Mouse (Mus musculus) right cerebral cortex, postnatal 14 days (tissue): ENCODE measurements around the gene Gsx1.
A peak's percentile ranks its signal among the peaks of the same experiment; 100 is the strongest.

Source experiments
- DNase-seq: peaks from one replicate; pipeline ENCODE4 v3.0.0; 2022

Gene Gsx1

DNA sequence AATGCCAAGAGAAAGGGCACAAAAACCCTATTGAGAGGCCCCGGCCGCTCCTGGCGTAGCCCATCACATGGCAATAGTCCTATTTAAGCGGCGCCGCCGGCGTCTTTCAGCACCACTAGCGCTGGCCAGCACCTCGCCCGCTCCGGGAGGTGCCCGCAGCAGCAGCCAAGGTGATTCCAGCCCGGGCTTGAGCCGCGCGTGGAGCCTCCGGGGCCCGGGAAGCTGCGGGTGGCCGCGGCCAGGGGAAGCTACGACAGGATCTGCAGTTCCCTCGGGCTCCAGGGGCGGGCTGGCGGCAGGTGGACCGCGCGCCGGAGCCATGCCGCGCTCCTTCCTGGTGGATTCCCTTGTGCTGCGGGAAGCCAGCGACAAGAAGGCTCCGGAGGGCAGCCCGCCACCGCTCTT is at the start of gene Gsx1:
Gsx1 (plus strand) TSS at position 126 of the 405 bp plus-strand sequence.
- peak; percentile 45 for DNase-seq

DNA sequence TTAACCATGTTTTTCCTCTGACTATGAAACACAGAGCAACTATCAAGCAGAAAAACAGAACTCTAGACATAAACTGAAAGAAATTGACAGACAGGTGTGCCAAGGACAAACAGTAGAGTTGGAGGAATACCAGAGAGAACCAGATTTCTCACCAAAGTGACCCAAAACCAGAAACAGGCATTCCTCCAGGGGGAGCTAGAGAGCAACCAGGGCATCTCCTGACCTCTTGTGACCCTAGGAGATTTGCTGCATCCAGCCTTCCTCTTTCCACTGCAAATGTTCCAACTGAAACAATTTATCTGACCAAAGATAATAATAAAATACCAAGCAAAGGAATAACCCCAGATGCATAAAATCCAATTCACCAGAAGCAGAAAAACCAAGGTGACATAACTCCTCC is 41.2 kb upstream of the Gsx1 start:
- no peak for DNase-seq

GRCm38 (mm10) chr5:147154806-147155371 is 33.6 kb upstream of the Gsx1 start:
- DNase-seq = no peak

- DNase-seq = no peak
These were observed 32.9 kb upstream of the Gsx1 start for GRCm38 (mm10) chr5:147155449-147156133.

- DNase-seq = no peak
These were observed 32.1 kb upstream of the Gsx1 start for GRCm38 (mm10) chr5:147156376-147156775.

DNA sequence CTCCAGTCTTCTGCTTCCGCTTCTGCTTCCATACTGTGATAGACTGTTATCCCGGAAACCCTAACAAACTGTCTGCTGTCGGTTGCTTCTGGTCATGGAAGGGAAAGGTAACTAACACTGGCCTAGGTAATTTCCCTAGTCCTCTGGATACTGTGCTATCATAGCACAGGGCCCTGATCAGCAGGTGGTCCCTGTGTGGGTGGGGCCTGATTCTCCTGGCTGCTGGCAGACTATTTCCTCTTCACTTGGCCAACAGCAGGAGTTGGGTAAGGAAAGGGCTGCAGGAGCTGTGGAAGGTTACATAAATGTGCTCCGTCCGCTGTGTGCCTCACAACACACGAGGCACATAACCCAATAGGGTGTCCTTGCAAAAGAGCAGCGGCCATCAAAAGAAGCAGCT is 31.1 kb upstream of the Gsx1 start:
- no peak for DNase-seq

GRCm38 (mm10) chr5:147159320-147159719 is 29.2 kb upstream of the Gsx1 start:
- DNase-seq = no peak

GRCm38 (mm10) chr5:147159792-147160191 is 28.7 kb upstream of the Gsx1 start:
- DNase-seq = no peak

- no peak for DNase-seq
These were observed 23.4 kb upstream of the Gsx1 start for GRCm38 (mm10) chr5:147165060-147165459.

GRCm38 (mm10) chr5:147170088-147170487 is 18.4 kb upstream of the Gsx1 start:
- no peak for DNase-seq

DNA sequence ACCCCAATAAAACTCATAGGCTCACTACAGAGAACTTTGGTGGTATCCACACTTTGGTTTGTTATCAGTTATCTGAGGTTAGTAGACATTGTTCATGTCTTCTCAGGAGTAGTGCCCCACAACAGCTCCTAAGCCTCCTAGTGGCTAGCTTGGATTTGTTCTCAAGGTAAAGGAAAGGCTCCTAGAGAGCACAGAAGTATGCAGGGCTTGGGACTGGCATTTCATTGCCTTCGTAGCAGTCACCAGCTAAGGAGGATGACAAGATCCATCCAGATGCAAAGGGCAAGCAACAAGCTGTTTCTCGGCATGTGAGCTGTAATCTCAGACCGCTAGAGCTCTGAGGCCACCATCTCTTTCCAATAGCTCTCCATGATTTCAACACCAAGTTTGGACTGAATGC is 14.4 kb upstream of the Gsx1 start:
- DNase-seq = no peak

- DNase-seq = no peak
These were observed 3.2 kb upstream of the Gsx1 start for GRCm38 (mm10) chr5:147185174-147185915.

DNA sequence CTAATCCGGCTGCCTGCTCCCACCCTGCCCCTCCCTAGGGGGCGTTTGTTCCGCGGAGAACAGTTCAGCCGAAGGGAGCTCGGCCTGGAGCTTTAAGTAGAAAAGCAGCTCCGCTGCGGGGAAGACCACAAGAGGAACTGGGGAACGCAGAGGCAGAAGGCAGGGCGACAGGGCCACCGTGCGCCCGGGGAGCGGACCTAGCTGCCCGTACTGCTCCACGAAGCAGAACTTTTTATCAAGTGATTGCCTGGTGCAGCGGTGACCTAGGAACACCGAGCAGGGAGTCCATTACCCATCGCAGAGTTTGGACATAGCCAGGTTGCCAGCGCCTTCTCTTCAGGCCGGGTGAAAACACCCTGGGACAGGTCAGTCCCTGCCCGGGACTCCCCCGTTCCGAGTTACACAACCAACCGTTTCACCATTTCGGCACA is 2.5 kb upstream of the Gsx1 start:
- no peak for DNase-seq

GRCm38 (mm10) chr5:147186781-147187551 is 1.5 kb upstream of the Gsx1 start:
- DNase-seq = no peak

GRCm38 (mm10) chr5:147187552-147188170 is 835 bp upstream of the Gsx1 start:
- no peak for DNase-seq

DNA sequence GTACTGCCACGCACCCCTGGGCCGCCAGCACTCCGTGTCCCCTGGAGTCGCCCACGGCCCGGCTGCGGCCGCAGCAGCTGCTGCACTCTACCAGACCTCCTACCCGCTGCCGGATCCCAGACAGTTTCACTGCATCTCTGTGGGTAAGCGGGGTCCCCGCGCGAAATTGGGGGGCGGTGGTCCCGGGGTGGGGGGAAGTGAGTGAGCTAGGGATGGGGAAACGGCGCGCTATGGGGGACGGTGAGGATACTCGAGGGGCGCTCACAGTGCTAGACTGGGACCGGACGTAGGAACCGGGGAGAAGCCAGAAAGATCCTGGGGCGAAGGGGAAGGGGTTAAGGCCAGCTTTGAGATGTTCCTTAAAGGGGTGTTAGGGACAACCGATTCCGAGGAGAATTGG is 660 bp downstream of the Gsx1 start:
- no peak for DNase-seq

DNA sequence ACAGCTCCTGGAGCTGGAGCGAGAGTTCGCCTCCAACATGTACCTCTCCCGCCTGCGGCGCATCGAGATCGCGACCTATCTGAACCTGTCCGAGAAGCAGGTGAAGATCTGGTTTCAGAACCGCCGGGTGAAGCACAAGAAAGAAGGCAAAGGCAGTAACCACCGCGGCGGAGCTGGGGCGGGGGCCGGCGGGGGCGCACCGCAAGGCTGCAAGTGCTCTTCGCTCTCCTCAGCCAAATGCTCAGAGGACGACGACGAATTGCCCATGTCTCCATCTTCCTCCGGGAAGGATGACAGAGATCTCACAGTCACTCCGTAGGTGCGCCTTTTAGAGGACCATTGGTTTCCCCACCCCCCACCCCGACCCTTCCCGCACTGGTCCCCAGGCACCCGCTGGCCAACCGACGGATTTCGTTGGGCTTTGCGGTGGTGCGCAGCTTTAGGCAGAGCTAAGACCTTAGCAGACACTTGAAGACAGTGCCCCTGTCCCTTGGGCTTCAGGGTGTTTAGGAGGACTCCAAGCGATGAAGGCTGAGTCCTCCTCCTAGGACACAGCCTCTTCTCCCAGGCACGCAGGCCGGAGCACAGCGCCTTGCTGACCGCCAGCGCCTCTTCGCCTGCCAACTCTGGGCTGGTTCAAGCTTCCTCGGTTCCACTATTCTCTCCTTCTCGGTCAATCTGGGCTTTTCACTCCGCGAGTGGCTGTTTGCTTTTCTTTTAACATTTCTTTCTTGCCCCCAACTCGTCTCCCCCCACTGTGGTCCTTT is 1.5 kb downstream of the Gsx1 start:
- no peak for DNase-seq

DNA sequence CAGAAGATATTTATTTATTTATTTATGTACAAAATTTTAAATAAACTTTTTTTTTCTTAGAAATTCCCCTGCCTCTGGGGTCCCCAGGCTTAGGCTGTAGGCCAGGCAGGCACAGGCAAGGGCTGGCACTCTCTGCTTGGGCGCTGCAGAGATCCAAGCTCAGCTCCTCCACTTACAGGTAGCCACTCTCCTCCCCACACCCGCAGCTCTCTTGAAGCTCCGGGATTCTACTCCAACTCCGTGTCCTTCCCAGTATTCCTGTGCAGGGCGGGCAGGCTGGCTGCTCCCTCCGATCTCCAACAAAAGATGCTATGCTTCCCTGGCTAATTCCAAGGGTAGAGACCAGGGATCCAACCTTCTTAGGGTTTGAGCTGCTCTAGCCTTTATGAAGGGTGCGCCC is 2.4 kb downstream of the Gsx1 start:
- no peak for DNase-seq

DNA sequence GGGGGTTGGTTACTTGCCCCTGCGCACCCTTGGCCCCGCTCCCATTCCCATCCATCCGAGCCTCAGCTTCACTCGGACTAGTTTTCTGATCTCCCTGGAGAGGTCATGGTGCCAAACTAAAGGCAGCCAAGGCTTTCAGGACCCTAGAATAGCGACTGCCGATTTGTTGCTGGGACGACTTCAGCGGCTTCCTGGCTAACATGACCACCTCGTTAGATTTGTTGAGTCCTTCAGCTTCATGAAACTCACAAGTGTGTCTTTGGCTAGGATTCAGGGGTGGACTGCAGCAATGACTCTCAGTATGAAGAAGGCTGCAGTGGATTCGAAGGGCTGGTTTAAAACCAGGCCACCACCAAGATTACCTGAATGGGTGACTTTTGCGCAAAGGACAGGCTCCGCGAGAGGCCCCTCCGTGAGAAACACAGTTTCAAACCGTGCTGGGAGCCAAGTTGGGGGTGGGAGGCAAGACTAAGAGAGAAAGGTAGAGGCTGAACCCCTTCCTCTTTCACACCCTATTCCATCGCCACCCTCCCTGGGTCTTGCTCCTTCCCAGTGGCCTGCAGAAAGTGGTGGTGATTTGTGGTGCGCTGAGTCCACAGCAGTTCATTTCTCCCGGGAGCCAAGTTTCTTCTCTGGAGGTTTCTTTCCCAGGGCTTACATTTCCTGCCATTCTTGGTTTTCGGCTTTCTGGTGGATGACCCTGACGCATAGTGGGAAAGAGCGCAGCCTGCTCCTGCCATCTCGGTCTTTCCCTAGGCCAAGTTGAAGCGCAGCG is 3.5 kb downstream of the Gsx1 start:
- no peak for DNase-seq

DNA sequence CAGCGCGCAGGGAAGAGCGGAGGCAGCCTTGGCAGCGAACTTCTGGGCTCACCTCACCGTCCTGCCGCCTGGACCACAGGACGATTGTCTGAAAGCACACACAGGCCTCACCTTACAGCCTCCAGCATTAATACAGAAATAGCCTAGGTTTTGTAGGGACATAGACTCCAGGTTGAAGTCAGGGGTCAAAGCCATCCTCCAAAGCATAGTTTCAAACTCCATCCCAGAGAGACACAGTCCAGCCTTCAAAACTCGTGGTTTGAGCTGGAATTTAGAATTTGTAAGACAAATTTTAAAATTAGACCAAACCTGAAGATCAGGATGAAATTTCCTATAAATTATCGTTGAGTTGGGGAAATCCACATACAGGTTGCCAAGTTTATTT is 4.1 kb downstream of the Gsx1 start:
- no peak for DNase-seq

DNA sequence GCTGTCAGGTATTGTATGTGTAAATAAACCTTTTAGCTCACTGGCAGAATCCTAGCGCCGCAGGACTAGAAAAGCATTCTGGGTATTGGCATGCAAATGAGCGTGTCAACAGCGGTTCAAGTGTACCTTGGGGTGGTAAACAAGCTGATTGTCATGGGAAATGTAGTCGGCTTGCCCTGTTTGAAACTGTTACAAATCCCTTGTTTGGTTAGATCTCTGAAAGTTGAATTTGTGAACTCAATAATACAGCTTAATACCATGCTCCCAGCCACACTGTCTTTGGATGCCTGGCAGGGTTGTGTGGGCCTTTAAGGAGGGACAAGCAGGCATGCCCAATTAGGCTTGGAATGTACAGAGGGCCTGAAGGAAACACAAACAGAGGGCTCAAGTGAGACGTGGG is 16.4 kb downstream of the Gsx1 start:
- DNase-seq = no peak
